Mouse (Mus musculus): ENCODE data around the gene Cars.

- no peak for TF ChIP-seq POLR2A (IDR thresholded peaks at IDR 0.05; ENCODE audit: low read depth, low read length)
- TF ChIP-seq CTCF (conservative IDR thresholded peaks at IDR 0.05; ENCODE audit: insufficient read depth, insufficient read length, low read depth, low read length): no peak
These were observed 42.3 kb downstream of the Cars start for GRCm38 (mm10) chr7:143557616-143558015.

Measured in kidney, adult 2 months (tissue).